Mouse (Mus musculus): Measurements from ENCODE around the gene Ryr2.

DNA sequence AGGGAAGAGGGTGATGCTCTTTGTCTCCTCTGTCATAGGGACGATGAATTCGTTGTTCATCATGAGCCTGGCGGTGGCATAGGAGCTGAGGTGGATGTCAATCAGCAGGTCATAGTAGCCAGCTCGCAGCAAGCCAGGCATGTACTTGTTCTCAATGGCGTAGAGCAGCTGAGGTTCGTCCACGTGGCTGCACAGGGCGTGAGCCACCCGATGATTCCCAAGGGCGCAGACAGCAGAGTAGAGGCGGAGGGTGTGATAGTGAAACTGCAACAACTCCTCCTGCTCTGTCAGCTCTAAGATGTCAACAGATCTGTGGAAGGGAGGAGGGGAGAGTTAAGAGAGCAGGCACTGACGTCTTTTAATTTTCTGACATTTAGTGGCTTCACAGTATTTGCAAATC is 368.5 kb downstream of the Ryr2 start:
- TF ChIP-seq CTCF (IDR thresholded peaks at IDR 0.05) = no peak
- no peak for TF ChIP-seq EP300 (IDR thresholded peaks at IDR 0.05)

Measured in lung, postnatal 0 days (tissue).